Mouse (Mus musculus) liver, postnatal 0 days (tissue): Measurements from ENCODE around the gene Tnpo1. TPM values are rescaled to one million over a fixed set of nuclear protein-coding genes. Genes with fewer than 3 reads are reported as not detected.

ENCODE experiments used
- ATAC-seq: fragments of 200-750 bp; cut with Nextera tagmentation; 2 replicates; pipeline ENCODE4 v1.8.0; 2017; ENCODE audit warnings: mild to moderate bottlenecking, moderate library complexity
- DNase-seq: peaks from one replicate; pipeline ENCODE4 v3.0.0-alpha.2; 2016
- H3K27ac ChIP-seq: fragments of 300-500 bp; sonication (generic); 2 replicates; pipeline ENCODE4 v1.5.1; 2014; ENCODE audit warnings: antibody characterized with exemption, moderate library complexity, mild to moderate bottlenecking, low read depth
- H3K27me3 ChIP-seq: fragments of 300-500 bp; sonication (generic); 2 replicates; pipeline ENCODE4 v1.6.1; 2014; ENCODE audit warnings: low read length, control low read depth, mixed read lengths; ENCODE audit not compliant: insufficient read depth
- H3K36me3 ChIP-seq: fragments of 300-500 bp; sonication (generic); replicated peaks from 2 replicates; pipeline ENCODE4 v1.6.1; 2014; ENCODE audit warnings: mild to moderate bottlenecking, control low read depth, low read length, moderate library complexity, mixed read lengths; ENCODE audit not compliant: insufficient read depth
- H3K4me1 ChIP-seq: fragments of 300-500 bp; sonication (generic); 2 replicates; pipeline ENCODE4 v1.6.1; 2014; ENCODE audit warnings: antibody characterized with exemption, mild to moderate bottlenecking, control low read depth; ENCODE audit not compliant: insufficient read depth
- H3K4me2 ChIP-seq: fragments of 300-500 bp; sonication (generic); 2 replicates; pipeline ENCODE4 v1.6.1; 2014; ENCODE audit warnings: low read depth, mild to moderate bottlenecking, low read length, moderate library complexity, mixed read lengths
- H3K4me3 ChIP-seq: fragments of 300-500 bp; sonication (generic); 2 replicates; pipeline ENCODE4 v1.5.1; 2014; ENCODE audit warnings: low read depth, low read length
- H3K9ac ChIP-seq: fragments of 300-500 bp; sonication (generic); replicated peaks from 2 replicates; pipeline ENCODE4 v1.6.1; 2014; ENCODE audit warnings: mild to moderate bottlenecking, moderate library complexity
- H3K9me3 ChIP-seq: fragments of 300-500 bp; sonication (generic); 2 replicates; pipeline ENCODE4 v1.6.1; 2016; ENCODE audit warnings: mild to moderate bottlenecking, control low read depth, low read length, mixed read lengths
- CTCF ChIP-seq: sonication (generic); IDR thresholded peaks from 2 replicates; pipeline ENCODE4 v1.5.1; 2016; ENCODE audit warnings: antibody characterized with exemption, low read depth
- EP300 ChIP-seq: IDR thresholded peaks from 2 replicates; pipeline ENCODE4 v1.6.1; 2016; ENCODE audit warnings: antibody characterized with exemption, low read depth, mild to moderate bottlenecking
- WGBS: fragments of 180-500 bp; shearing (Covaris S2); extraction: QIAGEN DNeasy Blood & Tissue Kit; methylation state at CpG from one replicate; pipeline ENCODE4 v1.1.7; 2014; ENCODE audit not compliant: insufficient replicate concordance; 5-methylcytosine and 5-hydroxymethylcytosine counted together
- polyA plus RNA-seq: library from polyadenylated mRNA; unstranded; fragments of >200 nt; fragmentation: Nextera tagmentation; extraction: Ambion mirVana; gene quantifications from 2 replicates; pipeline ENCODE4 v1.2.1, GENCODE M21; 2015

Gene Tnpo1
- polyA plus RNA-seq, 1 experiment from 2014 or later: 14.0 TPM

GRCm38 (mm10) chr13:98922806-98923205 is 3.4 kb downstream of the Tnpo1 start:
- Histone ChIP-seq H3K4me3 (no peak overlapping the region), H3K27ac (no peak overlapping the region), H3K4me2 (no peak overlapping the region), H3K9me3 (no peaks in the 10 kb centered on the region), H3K4me1 (peaks cover 21% of the 10 kb centered on the region), H3K27me3 (no peaks in the 10 kb centered on the region), H3K36me3 (peaks cover 4% of the 10 kb centered on the region; the same call in 1 of the 2 replicates), H3K9ac (no peak overlapping the region)
- TF ChIP-seq CTCF: no peak
- TF ChIP-seq EP300: no peak
- WGBS: 74% methylated on average over 3 of the region's 3 CpGs
- ATAC-seq: no peak
- no peak for DNase-seq

- Histone ChIP-seq H3K4me1 (peaks cover 26% of the 10 kb centered on the region), H3K27ac (no peak overlapping the region), H3K9ac (no peak overlapping the region), H3K27me3 (no peaks in the 10 kb centered on the region), H3K4me2 (no peak overlapping the region), H3K4me3 (no peak overlapping the region), H3K36me3 (peaks cover 4% of the 10 kb centered on the region; the same call in 1 of the 2 replicates), H3K9me3 (no peaks in the 10 kb centered on the region)
- ATAC-seq (no peak), DNase-seq (no peak)
- TF ChIP-seq EP300 (no peak), CTCF (no peak)
- 91% methylated on average over 7 of the region's 7 CpGs for WGBS
Observed at GRCm38 (mm10) chr13:98921276-98921675, 4.9 kb downstream of the Tnpo1 start.

GRCm38 (mm10) chr13:98920300-98920699 is 5.9 kb downstream of the Tnpo1 start:
- Histone ChIP-seq H3K36me3 (peaks cover 4% of the 10 kb centered on the region; the same call in 1 of the 2 replicates), H3K4me1 (peaks cover 30% of the 10 kb centered on the region), H3K4me2 (no peak overlapping the region), H3K9ac (no peak overlapping the region), H3K4me3 (no peak overlapping the region), H3K27ac (no peak overlapping the region), H3K9me3 (no peaks in the 10 kb centered on the region), H3K27me3 (no peaks in the 10 kb centered on the region)
- no peak for ATAC-seq
- WGBS: 71% methylated on average over 3 of the region's 3 CpGs
- no peak for DNase-seq
- TF ChIP-seq EP300: no peak

GRCm38 (mm10) chr13:98919695-98920094 is 6.5 kb downstream of the Tnpo1 start:
- peaks cover 36% of the 10 kb centered on the region for H3K4me1 ChIP-seq
- WGBS: 87% methylated on average over 8 of the region's 8 CpGs
- ATAC-seq: no peak

GRCm38 (mm10) chr13:98917851-98918250 is 8.3 kb downstream of the Tnpo1 start:
- 38% methylated on average over 2 of the region's 2 CpGs for WGBS
- no peaks in the 10 kb centered on the region for H3K27me3 ChIP-seq
- no peak overlapping the region for H3K4me2 ChIP-seq
- peaks cover 43% of the 10 kb centered on the region for H3K4me1 ChIP-seq
- ATAC-seq (no peak), DNase-seq (no peak)
- H3K4me3 ChIP-seq: no peak overlapping the region
- peaks cover 4% of the 10 kb centered on the region; the same call in 1 of the 2 replicates for H3K36me3 ChIP-seq
- H3K9ac ChIP-seq: no peak overlapping the region
- no peak overlapping the region for H3K27ac ChIP-seq
- H3K9me3 ChIP-seq: no peaks in the 10 kb centered on the region
- no peak for TF ChIP-seq EP300
- no peak for TF ChIP-seq CTCF

More at GRCm38 (mm10) chr13:98919695-98920094, 6.5 kb downstream of the Tnpo1 start:
- Histone ChIP-seq H3K9ac (no peak overlapping the region), H3K4me2 (no peak overlapping the region), H3K36me3 (peaks cover 4% of the 10 kb centered on the region; the same call in 1 of the 2 replicates), H3K27ac (no peak overlapping the region), H3K9me3 (no peaks in the 10 kb centered on the region), H3K4me3 (no peak overlapping the region), H3K27me3 (no peaks in the 10 kb centered on the region)
- TF ChIP-seq EP300: no peak
- no peak for TF ChIP-seq CTCF
- DNase-seq: no peak

GRCm38 (mm10) chr13:98915591-98915990 is 10.6 kb downstream of the Tnpo1 start:
- Histone ChIP-seq H3K36me3 (peaks cover 4% of the 10 kb centered on the region; the same call in 1 of the 2 replicates), H3K27me3 (no peaks in the 10 kb centered on the region), H3K4me2 (no peak overlapping the region), H3K4me1 (peaks cover 43% of the 10 kb centered on the region), H3K9ac (no peak overlapping the region), H3K4me3 (no peak overlapping the region), H3K27ac (peak overlapping the region; percentile 76; the same call in 1 of the 2 replicates), H3K9me3 (no peaks in the 10 kb centered on the region)
- no peak for DNase-seq
- 71% methylated on average over 4 of the region's 4 CpGs for WGBS
- no peak for TF ChIP-seq EP300
- TF ChIP-seq CTCF: no peak
- ATAC-seq: no peak
